Mouse (Mus musculus) forebrain, postnatal 0 days (tissue): ENCODE measurements around the gene Egfem1. TPM values are rescaled to one million over a fixed set of nuclear protein-coding genes. Genes with fewer than 3 reads are reported as not detected.

ENCODE experiments used
- ATAC-seq: fragments of 200-750 bp; cut with Nextera tagmentation; 2 replicates; pipeline ENCODE4 v1.8.0; 2017; ENCODE audit warnings: mild to moderate bottlenecking, moderate library complexity
- DNase-seq: peaks from one replicate; pipeline ENCODE4 v3.0.0-alpha.2; 2015
- H3K27ac ChIP-seq: fragments of 300-500 bp; sonication (generic); 2 replicates; pipeline ENCODE4 v1.5.1; 2014; ENCODE audit warnings: low read depth, mild to moderate bottlenecking, antibody characterized with exemption, low read length, moderate library complexity, mixed read lengths
- H3K27me3 ChIP-seq: fragments of 300-500 bp; sonication (generic); 2 replicates; pipeline ENCODE4 v1.6.1; 2014; ENCODE audit warnings: mild to moderate bottlenecking, low read length, mixed read lengths; ENCODE audit not compliant: insufficient read depth
- H3K36me3 ChIP-seq: fragments of 300-500 bp; sonication (generic); 2 replicates; pipeline ENCODE4 v1.6.1; 2014; ENCODE audit warnings: mild to moderate bottlenecking, moderate library complexity; ENCODE audit not compliant: insufficient read depth
- H3K4me1 ChIP-seq: fragments of 300-500 bp; sonication (generic); 2 replicates; pipeline ENCODE4 v1.6.1; 2014; ENCODE audit warnings: antibody characterized with exemption; ENCODE audit not compliant: insufficient read depth
- H3K4me2 ChIP-seq: fragments of 300-500 bp; sonication (generic); 2 replicates; pipeline ENCODE4 v1.6.1; 2014; ENCODE audit warnings: low read depth, mild to moderate bottlenecking, moderate library complexity
- H3K4me3 ChIP-seq: fragments of 300-500 bp; sonication (generic); 2 replicates; pipeline ENCODE4 v1.5.1; 2014; ENCODE audit warnings: low read depth, low read length, mixed read lengths
- H3K9ac ChIP-seq: fragments of 300-500 bp; sonication (generic); 2 replicates; pipeline ENCODE4 v1.6.1; 2014; ENCODE audit warnings: mild to moderate bottlenecking
- H3K9me3 ChIP-seq: fragments of 300-500 bp; sonication (generic); 2 replicates; pipeline ENCODE4 v1.6.1; 2016; ENCODE audit warnings: low read length
- CTCF ChIP-seq: sonication (generic); IDR thresholded peaks from 2 replicates; pipeline ENCODE4 v1.5.1; 2016; ENCODE audit warnings: antibody characterized with exemption, control low read depth, low read depth
- WGBS: fragments of 180-500 bp; shearing (Covaris S2); extraction: QIAGEN DNeasy Blood & Tissue Kit; methylation state at CpG from one replicate; pipeline ENCODE4 v1.1.7; 2014; 5-methylcytosine and 5-hydroxymethylcytosine counted together
- polyA plus RNA-seq: library from polyadenylated mRNA; unstranded; fragments of >200 nt; fragmentation: Nextera tagmentation; extraction: Ambion mirVana; gene quantifications from 2 replicates; pipeline ENCODE4 v1.2.1, GENCODE M21; 2015
- total RNA-seq: library from RNA; depleted of rRNA; stranded (reverse); fragments of >200 nt; gene quantifications from 2 replicates; pipeline ENCODE4 v1.2.3, GENCODE M21; 2014

Egfem1 gene
- total and polyA plus RNA-seq, 2 experiments from 2014 or later: 5.0 to 14.3 TPM

DNA sequence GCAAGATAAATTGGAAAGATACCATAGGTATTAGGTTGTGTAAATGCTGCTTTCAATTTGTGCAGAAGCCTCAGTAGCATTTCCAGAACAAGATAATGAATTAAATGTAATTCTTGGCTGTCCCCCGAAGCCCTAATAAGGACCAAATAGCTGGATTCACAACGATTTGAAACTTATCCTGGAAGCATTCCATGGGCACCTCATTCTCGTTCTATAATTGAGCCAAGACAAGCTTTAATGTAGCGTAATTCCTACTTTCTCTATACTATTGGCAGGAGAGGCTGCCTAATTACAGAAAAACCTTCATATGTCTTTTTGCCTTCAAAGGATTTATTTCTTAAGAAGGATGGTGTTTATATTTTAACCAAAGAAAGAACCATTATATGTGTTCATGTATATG, 18.7 kb upstream of the Egfem1 start:
- ATAC-seq (no peak), DNase-seq (no peak)
- H3K27me3 ChIP-seq: no peaks in the 10 kb centered on the region
- no peak overlapping the region for H3K27ac ChIP-seq
- H3K4me2 ChIP-seq: no peak overlapping the region
- H3K36me3 ChIP-seq: no peaks in the 10 kb centered on the region
- H3K9me3 ChIP-seq: no peaks in the 10 kb centered on the region
- WGBS: 24% methylated on average over 4 of the region's 4 CpGs
- H3K4me3 ChIP-seq: no peak overlapping the region
- no peak for TF ChIP-seq CTCF
- no peaks in the 10 kb centered on the region for H3K4me1 ChIP-seq
- H3K9ac ChIP-seq: no peak overlapping the region

DNA sequence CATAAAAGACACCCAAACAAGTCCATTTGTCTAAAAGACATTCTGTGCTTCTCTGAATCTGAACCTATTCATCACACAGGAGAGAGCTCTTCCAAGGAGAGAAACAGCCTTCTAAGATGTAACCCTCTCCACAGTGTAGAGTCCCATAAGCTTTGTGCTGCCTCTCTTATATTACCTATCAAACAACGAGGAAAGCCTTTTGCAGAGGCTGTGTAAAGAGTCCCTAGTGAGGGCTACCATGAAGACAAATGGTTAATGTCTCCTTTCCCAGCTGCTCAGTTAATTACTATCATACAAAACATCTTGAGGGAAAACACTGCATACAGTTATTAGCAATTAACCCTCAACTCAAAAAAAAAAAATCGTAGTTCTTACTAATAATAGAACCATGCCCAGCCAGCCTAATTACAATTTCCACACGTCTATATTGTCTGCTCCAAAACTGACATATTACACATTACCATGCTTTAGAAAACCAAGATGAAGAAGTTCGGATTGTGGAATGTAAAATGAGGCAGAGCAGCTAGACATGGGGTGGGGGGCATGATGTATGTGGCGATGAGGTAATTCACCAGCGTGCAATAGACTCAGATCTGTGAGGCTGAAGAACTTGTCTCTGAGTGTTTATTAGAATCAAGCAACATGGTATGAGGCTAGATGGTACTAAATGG, 13.3 kb upstream of the Egfem1 start:
- TF ChIP-seq CTCF: no peak
- H3K9me3 ChIP-seq: no peaks in the 10 kb centered on the region
- H3K4me3 ChIP-seq: no peak overlapping the region
- 33% methylated on average over 6 of the region's 6 CpGs for WGBS
- no peak overlapping the region for H3K27ac ChIP-seq
- no peak overlapping the region for H3K9ac ChIP-seq
- H3K36me3 ChIP-seq: no peaks in the 10 kb centered on the region
- H3K4me2 ChIP-seq: no peak overlapping the region
- no peak; the same call in 1 of the 2 replicates for ATAC-seq
- DNase-seq: no peak
- no peaks in the 10 kb centered on the region for H3K4me1 ChIP-seq
- H3K27me3 ChIP-seq: no peaks in the 10 kb centered on the region

DNA sequence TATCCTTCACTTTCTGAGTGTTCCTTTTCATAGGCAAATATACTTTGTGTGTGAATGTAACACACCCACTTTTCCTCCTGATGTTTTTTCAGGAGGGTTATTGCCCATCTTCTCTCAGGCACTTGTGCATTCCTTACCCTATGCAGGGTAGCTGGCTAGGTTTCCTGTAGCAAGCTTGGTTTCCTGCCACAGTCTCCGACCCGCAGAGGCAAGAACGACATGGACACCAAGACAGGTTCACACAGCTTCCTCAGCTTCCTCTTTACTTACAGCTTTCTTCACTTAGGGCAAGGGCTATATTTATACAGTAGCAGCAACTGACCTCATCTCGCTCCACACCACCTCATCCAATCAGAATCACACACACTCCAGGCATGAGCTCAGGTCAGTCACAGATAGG, 10.5 kb upstream of the Egfem1 start:
- 95% methylated on average over 4 of the region's 4 CpGs for WGBS
- no peaks in the 10 kb centered on the region for H3K9me3 ChIP-seq
- DNase-seq (no peak), ATAC-seq (no peak)
- no peak overlapping the region for H3K9ac ChIP-seq
- H3K4me2 ChIP-seq: no peak overlapping the region
- TF ChIP-seq CTCF: no peak
- H3K4me1 ChIP-seq: no peaks in the 10 kb centered on the region
- H3K27me3 ChIP-seq: no peaks in the 10 kb centered on the region
- H3K27ac ChIP-seq: no peak overlapping the region
- no peaks in the 10 kb centered on the region for H3K36me3 ChIP-seq
- no peak overlapping the region for H3K4me3 ChIP-seq

DNA sequence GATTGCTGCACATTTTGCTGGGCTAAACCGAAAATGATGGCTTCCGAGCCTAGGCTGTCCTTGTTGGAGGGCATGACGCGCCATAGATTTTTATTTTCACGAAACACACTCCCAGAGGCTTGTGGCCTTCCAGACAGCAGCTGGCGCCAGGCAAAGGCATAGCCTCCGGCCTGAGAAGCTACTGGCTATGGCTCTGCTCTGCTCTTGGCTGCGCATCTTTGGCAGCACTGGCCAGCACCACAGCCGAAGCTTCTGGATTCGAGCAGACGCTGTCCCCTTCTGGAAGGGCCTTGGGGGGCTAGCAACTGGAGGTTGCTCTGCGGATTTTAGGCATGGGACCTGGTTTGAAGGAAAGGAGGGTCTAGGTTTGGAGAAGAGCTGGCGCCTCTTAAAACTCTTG, 306 bp upstream of the Egfem1 start:
- DNase-seq (no peak), ATAC-seq (peak; percentile 23; the same call in 1 of the 2 replicates)
- Histone ChIP-seq H3K4me1 (no peaks in the 10 kb centered on the region), H3K9ac (peak overlapping the region; percentile 59), H3K27ac (no peak overlapping the region), H3K27me3 (0 out of 2 replicates have a peak, but pooled peaks cover 5% of the 10 kb centered on the region), H3K9me3 (no peaks in the 10 kb centered on the region), H3K36me3 (no peaks in the 10 kb centered on the region), H3K4me3 (peak overlapping the region; percentile 60), H3K4me2 (peak overlapping the region; percentile 93)
- WGBS: 18% methylated on average over 13 of the region's 13 CpGs
- no peak for TF ChIP-seq CTCF

DNA sequence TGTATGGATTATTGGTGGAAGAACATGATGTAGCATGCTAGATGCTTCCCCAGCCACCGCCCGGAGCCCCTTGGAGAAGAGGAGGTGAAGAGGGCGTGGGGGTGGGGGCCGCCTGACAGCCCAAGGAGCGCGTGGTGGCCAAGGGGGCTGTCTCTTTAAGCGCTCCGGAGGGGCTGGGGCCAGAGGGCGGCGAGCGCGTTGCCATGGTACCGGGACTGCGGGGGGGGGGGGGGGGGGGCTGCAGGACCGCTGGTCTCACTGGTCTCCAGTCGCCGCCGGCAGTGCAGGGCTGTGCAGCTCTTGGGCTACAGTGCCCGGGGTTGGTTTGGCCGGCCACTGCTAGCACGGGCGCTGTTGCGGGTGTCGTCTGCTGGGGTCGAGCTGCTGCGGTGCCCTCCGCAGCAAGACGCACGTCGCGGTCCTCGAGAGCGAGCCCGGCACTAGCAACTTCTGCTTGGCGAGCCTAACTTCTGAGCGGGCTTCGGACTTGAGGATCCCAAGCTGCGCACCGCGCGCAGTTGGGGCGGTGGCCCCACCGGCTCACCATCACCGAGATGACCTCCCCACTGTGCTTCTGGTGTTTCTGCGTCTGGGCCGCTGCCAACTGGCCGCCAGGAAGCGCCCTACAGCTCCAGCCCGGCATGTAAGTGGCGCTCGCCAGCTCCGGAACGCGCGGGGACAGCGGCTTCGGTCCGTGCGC, 623 bp downstream of the Egfem1 start:
- H3K27ac ChIP-seq: peak overlapping the region; percentile 29; the same call in 1 of the 2 replicates

DNA sequence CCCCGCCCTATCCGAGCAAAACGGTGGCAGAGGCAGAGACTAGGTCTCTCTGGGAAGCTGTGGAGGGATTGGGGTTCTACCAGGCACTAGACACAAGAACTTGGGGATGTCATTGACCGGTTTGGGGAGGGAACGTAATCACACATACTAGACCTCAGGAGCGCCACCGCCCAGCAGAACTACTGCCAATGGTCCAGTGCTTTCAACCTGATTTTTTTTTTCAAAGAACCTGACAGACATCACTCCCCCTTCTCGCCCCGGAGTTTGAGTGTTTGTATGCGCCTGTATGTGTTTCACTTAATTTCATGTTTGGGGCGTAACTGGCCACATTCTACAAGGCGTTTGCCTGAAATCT, 1.1 kb downstream of the Egfem1 start:
- 0 out of 2 replicates have a peak, but pooled peaks cover 5% of the 10 kb centered on the region for H3K27me3 ChIP-seq
- no peak for TF ChIP-seq CTCF
- H3K4me3 ChIP-seq: peak overlapping the region; percentile 60
- DNase-seq (peak; percentile 30), ATAC-seq (no peak)
- H3K36me3 ChIP-seq: no peaks in the 10 kb centered on the region
- H3K4me2 ChIP-seq: peak overlapping the region; percentile 93
- no peaks in the 10 kb centered on the region for H3K4me1 ChIP-seq
- no peak overlapping the region for H3K27ac ChIP-seq
- peak overlapping the region; percentile 59 for H3K9ac ChIP-seq
- WGBS: 2% methylated on average over 12 of the region's 12 CpGs
- H3K9me3 ChIP-seq: no peaks in the 10 kb centered on the region

More for the DNA sequence above, 623 bp downstream of the Egfem1 start:
- TF ChIP-seq CTCF: peak; percentile 45; the same call in 1 of the 2 replicates
- DNase-seq: peak; percentile 53
- under 1% methylated on average over 55 of the region's 59 CpGs for WGBS
- Histone ChIP-seq H3K4me2 (peak overlapping the region; percentile 93), H3K27me3 (0 out of 2 replicates have a peak, but pooled peaks cover 5% of the 10 kb centered on the region), H3K36me3 (no peaks in the 10 kb centered on the region), H3K4me3 (peak overlapping the region; percentile 60), H3K4me1 (no peaks in the 10 kb centered on the region), H3K9ac (peak overlapping the region; percentile 59), H3K9me3 (no peaks in the 10 kb centered on the region)
- ATAC-seq: peak; percentile 90

DNA sequence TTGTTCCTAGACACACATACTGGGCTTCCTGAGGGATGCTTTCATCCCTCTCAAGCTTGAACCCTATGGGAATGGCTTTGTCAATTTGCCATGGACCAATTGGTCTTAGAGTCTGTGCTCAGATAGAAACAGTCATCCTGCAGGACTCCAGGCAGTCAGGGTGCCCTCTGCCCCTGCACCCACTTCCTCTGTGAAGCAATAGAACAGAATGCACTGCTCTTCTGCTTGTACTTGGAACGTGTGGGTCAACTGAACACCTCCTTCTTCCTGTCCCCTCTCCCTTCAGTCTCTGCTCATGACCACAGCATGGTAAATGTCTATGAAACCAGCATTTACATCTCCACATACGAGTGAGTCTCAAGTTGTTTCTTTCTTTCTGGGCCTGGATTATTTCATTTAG, 16.6 kb downstream of the Egfem1 start:
- H3K36me3 ChIP-seq: no peaks in the 10 kb centered on the region
- TF ChIP-seq CTCF: no peak
- H3K9ac ChIP-seq: no peak overlapping the region
- no peak overlapping the region for H3K27ac ChIP-seq
- ATAC-seq (no peak), DNase-seq (no peak)
- H3K4me1 ChIP-seq: no peaks in the 10 kb centered on the region
- WGBS: 67% methylated on average over 2 of the region's 2 CpGs
- H3K4me3 ChIP-seq: no peak overlapping the region
- H3K9me3 ChIP-seq: no peaks in the 10 kb centered on the region
- H3K27me3 ChIP-seq: no peaks in the 10 kb centered on the region
- H3K4me2 ChIP-seq: no peak overlapping the region
